Mouse (Mus musculus) adrenal gland, postnatal 4 days (tissue): Measurements from ENCODE around the gene Blm. TPM values are rescaled to one million over a fixed set of nuclear protein-coding genes. Genes with fewer than 3 reads are reported as not detected.

Experiments
- DNase-seq, 2 experiments: peaks; one replicate each; pipeline ENCODE4 v3.0.0; 2021 to 2022; ENCODE audit warnings: low spot score in 2 of 2, mixed read lengths in 2 of 2
- total RNA-seq, 2 experiments: library from RNA; stranded (reverse); gene quantifications; 2 replicates each; pipeline ENCODE4 v1.2.3; 2021

Blm gene
- total RNA-seq, 2 experiments from 2014 or later, result 13.9 to 18.0 TPM

GRCm38 (mm10) chr7:80461891-80462290, 73.0 kb downstream of the Blm start:
- DNase-seq, result no peak

GRCm38 (mm10) chr7:80460892-80461291, 74.0 kb downstream of the Blm start:
- DNase-seq, result no peak

- DNase-seq, result no peak
Measured at GRCm38 (mm10) chr7:80460199-80460598, 74.7 kb downstream of the Blm start.

DNA sequence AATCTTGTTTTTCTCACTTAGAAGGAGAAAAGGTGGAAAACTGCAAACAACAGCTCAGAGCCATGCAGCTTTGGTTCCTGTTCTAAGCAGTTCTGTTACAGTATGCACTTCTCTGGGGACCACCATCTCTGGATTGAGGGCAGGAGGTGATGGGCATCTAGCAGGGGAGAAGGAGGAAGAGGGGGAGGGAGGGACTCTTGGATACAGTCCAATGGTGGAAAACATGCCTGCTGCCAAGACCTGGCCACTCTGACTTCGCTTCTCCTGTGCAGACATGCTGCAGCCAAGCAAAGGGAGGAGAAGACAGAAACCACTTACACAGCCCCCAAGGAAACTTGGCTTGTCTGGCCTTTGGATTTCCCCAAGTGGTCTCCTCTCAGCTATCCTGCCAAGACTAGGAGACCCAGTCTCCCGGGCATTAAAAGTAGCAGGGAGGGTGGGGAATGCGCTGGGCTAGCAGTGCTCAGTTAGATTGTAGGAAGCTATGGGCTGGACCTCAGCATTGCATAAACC, 77.0 kb downstream of the Blm start:
- DNase-seq, result no peak

DNA sequence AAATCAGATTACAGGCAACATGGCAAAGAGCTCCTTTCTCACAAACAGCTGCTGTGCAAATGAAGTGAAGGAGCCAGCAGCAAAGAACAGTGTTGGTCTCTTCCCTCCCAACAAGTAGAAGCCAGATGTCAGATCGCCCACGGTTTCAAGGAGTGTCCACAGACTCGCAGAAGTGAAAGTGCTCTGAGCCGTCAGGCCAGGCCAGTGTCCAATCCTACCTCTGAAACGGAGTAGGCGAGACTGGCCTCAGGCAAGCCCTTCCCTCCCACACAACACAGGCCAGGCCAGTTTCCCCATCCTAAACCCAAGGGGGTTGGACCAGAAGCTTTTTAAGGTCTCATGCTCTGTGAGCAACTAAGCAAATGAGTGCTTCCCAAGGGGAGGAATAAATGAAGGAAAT, 77.7 kb downstream of the Blm start:
- DNase-seq, result no peak

DNA sequence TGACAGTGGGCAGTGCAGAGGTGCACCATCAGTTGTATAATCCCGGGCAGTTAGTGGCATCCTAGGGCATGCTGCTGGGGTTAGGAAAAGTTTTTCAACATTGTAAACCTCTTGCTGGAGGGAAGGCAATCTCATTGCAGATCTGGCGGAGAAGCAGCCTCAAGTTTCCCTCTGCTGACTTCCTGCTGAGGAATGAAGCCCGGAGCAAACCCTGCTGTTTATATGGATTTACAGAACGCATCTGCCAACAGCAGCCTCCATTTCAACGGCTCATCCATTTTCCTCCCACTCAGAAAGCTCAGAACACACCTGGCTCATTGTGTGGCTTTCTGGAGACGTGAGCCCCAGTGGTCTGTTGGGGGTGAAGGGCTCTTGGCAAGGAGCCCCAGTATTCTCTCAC, 78.6 kb downstream of the Blm start:
- no peak for DNase-seq

GRCm38 (mm10) chr7:80455505-80456160, 79.3 kb downstream of the Blm start:
- no peak for DNase-seq

DNA sequence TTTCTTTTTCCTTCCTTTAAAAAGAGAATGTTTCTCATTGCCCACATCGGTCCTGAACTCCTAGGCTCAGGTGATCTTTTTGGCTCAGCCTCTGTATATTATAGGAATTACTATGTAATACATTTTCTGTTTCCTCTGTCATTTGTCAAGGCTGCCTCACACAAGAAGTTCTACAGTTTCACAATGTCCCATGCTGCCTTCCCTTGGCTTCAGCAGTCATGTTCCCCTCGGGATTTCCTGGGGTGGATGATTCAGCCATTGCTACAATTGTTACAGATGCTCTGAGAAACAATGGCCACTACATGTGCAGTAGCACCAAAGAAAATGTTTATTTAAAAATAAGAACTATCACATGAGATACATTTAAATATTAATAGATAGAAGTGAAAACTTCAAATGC, 80.1 kb downstream of the Blm start:
- DNase-seq, result no peak

DNA sequence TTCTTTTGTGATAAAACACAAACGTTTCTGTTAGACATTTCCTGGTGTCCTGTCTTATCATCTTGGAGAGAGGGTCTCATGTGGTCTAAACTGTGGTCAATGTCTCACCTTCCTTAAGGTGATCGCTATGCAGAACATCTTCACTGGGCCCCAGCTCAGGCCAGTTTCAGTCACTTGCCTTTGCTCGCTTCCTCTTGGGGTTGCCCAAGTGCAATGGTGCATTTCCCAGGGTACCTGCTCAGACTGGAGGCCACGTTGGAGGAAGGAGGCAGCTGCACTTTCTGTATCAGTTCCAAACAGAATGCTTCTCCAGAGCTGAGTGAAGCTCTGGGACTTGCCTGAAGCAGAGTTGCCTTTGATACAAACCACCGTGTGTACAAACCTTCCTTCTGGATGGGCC, 80.9 kb downstream of the Blm start:
- no peak for DNase-seq

- DNase-seq, result no peak
Measured at GRCm38 (mm10) chr7:80453121-80453520, 81.8 kb downstream of the Blm start.

GRCm38 (mm10) chr7:80452241-80452640, 82.7 kb downstream of the Blm start:
- no peak for DNase-seq

- no peak for DNase-seq
Measured at GRCm38 (mm10) chr7:80451550-80452232, 83.2 kb downstream of the Blm start.

GRCm38 (mm10) chr7:80450354-80450753, 84.6 kb downstream of the Blm start:
- no peak for DNase-seq

GRCm38 (mm10) chr7:80449620-80450091, 85.3 kb downstream of the Blm start:
- DNase-seq, result no peak

- DNase-seq, result no peak
Measured at GRCm38 (mm10) chr7:80447336-80447735, 87.6 kb downstream of the Blm start.

GRCm38 (mm10) chr7:80446221-80446878, 88.6 kb downstream of the Blm start:
- DNase-seq, result no peak

DNA sequence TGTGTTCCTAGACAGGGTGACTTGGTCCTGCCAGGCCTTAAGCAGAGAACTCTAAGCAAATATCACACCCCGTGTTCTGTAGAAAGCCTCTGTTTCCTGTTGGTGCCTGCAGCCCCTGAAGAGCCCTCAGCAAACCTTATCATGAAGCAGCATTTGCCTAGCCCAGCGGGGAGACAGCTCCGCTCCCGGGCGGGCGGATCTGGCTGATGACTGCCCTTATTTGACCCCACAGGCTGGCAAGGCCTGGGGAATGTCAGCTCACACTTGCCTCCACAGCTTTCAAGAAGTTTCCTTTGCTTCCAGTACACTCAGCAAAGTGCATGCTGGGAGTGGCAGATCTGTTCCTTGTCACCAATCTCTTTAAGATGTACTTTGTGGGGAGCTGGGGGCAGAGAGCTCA, 89.4 kb downstream of the Blm start:
- no peak for DNase-seq

DNA sequence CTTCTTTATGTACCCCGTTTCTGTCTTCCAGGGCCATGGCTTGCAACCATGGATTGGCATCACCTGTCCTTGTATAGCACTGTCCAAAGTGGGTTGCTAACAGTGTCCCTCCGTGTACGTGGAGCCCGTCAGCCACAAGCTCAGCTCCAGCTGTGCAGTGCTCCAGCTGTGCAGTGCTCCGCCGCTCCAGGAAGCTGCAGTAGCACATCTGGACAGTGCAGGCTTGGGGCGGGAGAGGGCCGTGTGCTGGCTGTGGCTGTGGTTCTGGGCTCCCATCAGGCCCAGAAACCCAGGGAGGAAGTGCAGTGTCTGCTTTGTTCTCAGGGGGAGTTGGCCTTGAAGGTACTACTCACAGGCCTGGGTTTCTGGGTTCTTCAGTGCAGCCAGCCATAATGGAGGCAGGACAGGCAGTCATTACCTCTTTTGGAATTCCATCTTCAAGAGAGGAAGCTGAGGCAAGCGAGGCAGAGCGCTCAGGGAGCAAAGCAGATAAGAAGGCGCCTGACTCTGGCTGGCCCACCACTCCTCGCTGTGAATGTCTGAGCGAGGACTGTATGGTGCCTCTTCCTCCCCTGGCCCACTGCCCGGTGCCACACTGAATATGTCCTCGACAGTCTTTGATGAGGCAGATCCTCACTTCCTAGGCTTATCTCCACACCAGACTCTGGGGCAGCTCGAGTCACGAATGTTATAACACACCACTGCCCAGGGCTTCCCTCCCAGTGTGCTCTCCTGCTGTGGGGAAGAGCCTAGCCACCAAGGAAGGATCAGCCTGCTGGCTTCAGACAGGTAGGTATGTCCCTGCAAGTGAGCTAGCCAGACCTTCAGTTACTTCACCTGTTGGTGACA, 90.3 kb downstream of the Blm start:
- DNase-seq, result no peak

- DNase-seq, result no peak
Measured at GRCm38 (mm10) chr7:80443124-80443523, 91.8 kb downstream of the Blm start.

DNA sequence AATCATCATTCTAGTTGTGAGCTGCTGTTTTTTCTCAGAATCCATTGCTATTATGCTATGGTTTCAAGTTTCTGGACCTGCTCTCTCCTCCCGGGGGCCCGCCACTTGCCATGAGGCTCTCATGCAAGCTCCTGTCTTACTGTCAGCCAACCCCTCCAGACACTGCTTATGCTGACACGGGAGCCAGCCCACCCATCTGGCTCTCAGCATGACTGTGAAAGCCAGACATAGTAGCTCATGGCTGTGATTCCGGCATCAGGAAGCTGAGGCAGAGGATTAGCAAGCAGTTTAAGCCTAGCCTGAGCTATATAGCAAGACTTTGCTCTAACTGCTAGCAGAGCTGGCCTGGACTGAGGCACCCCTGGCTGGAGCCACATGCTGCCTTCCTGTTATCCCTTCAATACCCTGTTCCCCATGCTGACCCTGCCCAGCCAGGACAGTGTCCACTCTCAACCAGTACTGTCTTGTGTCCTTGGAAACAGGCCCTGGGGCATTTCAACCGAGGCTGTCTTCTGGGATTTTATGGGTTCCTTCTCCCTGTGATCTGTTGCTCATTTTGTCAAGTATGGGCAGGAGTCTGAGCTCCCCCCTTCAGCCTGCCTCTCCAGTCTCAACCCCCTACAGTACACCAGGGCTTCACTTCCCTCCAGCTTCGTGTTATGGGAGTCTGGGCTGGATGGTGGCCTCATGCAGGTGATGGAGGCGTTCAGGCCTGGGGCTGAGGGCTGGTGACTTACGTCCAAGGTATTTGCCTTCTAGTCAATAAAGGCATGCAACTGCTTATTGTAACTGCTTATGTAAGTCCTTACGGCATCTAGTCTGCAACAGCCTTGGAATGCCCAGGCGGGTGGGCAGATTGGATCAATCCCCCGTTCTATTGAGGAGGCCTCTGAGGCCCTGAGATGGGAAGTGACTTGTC, 92.7 kb downstream of the Blm start:
- no peak for DNase-seq
